Mouse (Mus musculus) midbrain, embryonic 13.5 days (tissue): ENCODE measurements around the gene Cbx2. TPM values are rescaled to one million over a fixed set of nuclear protein-coding genes. Genes with fewer than 3 reads are reported as not detected.

Source experiments
- ATAC-seq: fragments of 200-750 bp; cut with Nextera tagmentation; 2 replicates; pipeline ENCODE4 v1.8.0; 2017; ENCODE audit warnings: mild to moderate bottlenecking, moderate TSS enrichment, moderate library complexity
- H3K27ac ChIP-seq: fragments of 300-500 bp; sonication (generic); 2 replicates; pipeline ENCODE4 v1.5.1; 2015; ENCODE audit warnings: inconsistent platforms, mild to moderate bottlenecking, moderate library complexity
- H3K27me3 ChIP-seq: fragments of 300-500 bp; sonication (generic); 2 replicates; pipeline ENCODE4 v1.6.1; 2015; ENCODE audit warnings: mild to moderate bottlenecking, inconsistent platforms
- H3K36me3 ChIP-seq: fragments of 300-500 bp; sonication (generic); 2 replicates; pipeline ENCODE4 v1.6.1; 2015; ENCODE audit warnings: mild to moderate bottlenecking, inconsistent platforms
- H3K4me1 ChIP-seq: fragments of 300-500 bp; sonication (generic); replicated peaks from 2 replicates; pipeline ENCODE4 v1.6.1; 2015; ENCODE audit warnings: inconsistent platforms
- H3K4me2 ChIP-seq: fragments of 300-500 bp; sonication (generic); replicated peaks from 2 replicates; pipeline ENCODE4 v1.6.1; 2015; ENCODE audit warnings: moderate library complexity, mild to moderate bottlenecking, inconsistent platforms
- H3K4me3 ChIP-seq: fragments of 300-500 bp; sonication (generic); replicated peaks from 2 replicates; pipeline ENCODE4 v1.5.1; 2015; ENCODE audit warnings: mild to moderate bottlenecking, inconsistent platforms
- H3K9ac ChIP-seq: fragments of 300-500 bp; sonication (generic); replicated peaks from 2 replicates; pipeline ENCODE4 v1.6.1; 2015; ENCODE audit warnings: mild to moderate bottlenecking, inconsistent platforms
- H3K9me3 ChIP-seq: fragments of 300-500 bp; sonication (generic); 2 replicates; pipeline ENCODE4 v1.6.1; 2016; ENCODE audit warnings: mild to moderate bottlenecking, inconsistent platforms
- WGBS: fragments of 180-500 bp; shearing (Covaris S2); methylation state at CpG from one replicate; pipeline ENCODE4 v1.1.7; 2015; 5-methylcytosine and 5-hydroxymethylcytosine counted together
- polyA plus RNA-seq: library from polyadenylated mRNA; unstranded; fragments of >200 nt; fragmentation: Nextera tagmentation; extraction: Ambion mirVana; gene quantifications from 2 replicates; pipeline ENCODE4 v1.2.1, GENCODE M21; 2015

The Cbx2 gene
- polyA plus RNA-seq, 1 experiment from 2014 or later = 34.7 TPM

DNA sequence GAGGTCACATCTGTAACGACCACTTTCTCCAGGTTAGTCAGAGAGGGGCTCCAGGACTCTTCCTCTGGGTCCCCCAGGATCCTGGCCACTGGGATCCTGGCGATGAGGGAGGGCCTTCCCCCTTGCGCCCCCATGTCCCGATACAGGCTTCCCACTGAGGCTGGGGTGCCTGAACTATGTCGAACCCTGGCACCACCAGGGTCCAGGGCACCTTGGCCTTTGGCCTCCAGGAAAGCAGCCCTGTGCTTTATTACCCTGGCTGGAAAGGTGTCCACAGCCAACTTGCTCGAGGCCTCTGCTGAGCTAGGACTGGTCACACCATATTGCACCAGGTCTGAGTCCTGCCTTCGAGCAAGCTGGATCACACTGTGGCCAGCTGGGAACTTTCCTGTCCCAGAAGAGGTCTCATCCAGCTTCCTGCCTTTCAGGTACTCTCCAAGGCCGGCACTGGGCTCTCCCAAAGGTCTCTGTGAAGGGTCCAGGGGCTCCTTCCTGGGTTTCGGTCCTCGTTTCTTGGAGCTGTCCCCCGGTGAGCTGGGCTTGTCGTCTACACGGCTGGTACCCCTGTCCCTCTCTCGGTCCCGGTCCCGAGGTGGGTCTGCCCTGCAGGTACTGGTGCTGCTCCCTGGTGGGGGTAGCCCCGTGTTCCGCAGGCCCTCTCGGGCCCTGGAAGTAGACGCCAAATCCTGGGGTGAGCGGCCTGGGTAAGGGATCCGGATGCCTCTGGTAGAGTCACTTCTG is 16.2 kb downstream of the Cbx2 start:
- Histone ChIP-seq H3K9ac (no peak overlapping the region; the same call in 1 of the 2 replicates), H3K27ac (no peak overlapping the region), H3K9me3 (no peaks in the 10 kb centered on the region), H3K4me2 (peak overlapping the region; percentile 83), H3K36me3 (peaks cover 7% of the 10 kb centered on the region), H3K4me3 (peak overlapping the region; percentile 3), H3K4me1 (peaks cover 81% of the 10 kb centered on the region), H3K27me3 (peaks cover 76% of the 10 kb centered on the region)
- no peak for ATAC-seq
- 29% methylated on average over 22 of the region's 22 CpGs for WGBS

DNA sequence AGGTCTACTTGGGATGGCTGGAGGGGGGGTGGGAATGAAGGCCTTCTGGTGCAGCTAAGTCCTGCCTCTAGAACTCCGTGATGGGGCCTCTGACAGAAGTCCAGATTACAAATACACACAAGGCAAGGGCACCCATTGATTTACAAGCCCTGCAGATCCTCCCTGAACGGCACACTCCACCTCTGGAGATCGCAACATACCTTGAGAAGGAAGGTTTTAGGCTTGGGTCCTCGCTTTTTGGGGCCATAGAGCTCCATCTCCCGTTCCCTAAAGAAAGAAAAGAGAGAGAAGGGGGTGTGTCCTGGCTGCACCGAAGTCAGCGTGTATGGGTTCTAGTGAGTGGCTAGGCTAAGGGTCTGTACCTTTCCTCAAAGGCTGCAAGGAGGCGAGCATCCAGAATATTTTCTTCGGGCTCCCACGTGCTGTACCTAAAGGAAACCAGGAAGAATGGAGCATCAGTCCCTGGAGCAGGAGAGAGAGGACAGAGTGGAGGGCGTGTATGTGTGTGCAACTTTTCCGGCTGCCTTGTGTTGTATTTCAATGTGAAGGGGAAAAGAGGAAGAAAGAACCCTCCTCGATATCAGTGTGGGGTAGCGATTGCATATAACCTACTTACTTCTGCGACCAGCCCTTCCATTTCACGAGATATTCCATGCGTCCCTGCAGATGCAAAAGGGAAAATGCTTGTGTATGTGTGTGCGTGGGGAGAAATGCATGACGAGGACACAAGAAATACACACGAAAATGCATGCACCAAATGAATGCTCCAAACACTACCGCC is 17.2 kb downstream of the Cbx2 start:
- H3K4me2 ChIP-seq = peak overlapping the region; percentile 83
- H3K9ac ChIP-seq = peak overlapping the region; percentile 93
- no peaks in the 10 kb centered on the region for H3K9me3 ChIP-seq
- no peak for ATAC-seq
- peak overlapping the region; percentile 80 for H3K4me3 ChIP-seq
- WGBS = 4% methylated on average over 21 of the region's 21 CpGs
- peaks cover 81% of the 10 kb centered on the region for H3K4me1 ChIP-seq
- peaks cover 76% of the 10 kb centered on the region for H3K27me3 ChIP-seq
- H3K36me3 ChIP-seq = peaks cover 7% of the 10 kb centered on the region
- H3K27ac ChIP-seq = peak overlapping the region; percentile 92

DNA sequence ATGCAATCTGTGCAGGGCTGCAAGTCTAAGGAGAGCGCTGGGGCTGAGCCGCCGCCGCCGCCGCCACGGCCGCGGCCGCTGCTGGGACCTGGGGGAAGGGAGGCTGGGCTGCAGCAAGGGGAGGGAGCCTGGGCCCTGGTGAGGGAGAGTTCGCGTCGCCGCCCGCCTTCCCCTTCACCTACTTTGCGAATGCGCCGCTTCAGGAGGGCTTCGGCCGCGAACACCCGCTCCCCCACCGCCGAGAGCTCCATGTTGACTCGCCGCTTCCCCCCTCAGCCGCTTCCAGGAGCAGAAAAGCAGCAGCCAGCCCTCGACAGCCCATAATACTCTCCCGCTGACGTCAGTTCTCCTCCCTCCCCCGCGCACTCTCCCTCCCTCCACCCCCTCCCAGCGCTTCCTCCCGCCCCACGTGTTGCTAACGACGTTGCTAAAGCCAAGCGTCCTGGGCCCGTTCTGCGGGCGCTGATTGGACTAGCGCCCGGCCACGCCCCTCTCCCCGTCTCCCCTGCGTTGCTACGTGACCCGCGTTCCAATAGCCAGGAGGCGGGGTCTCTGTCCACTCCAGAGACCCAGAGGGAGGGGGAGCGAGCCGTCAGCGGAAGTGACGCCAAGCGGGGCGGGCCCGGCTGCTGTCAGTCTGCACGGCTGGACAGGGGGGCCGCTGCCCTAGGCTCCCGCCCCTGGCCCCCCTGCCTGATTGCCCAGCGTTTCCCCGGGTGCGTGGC is 18.0 kb downstream of the Cbx2 start, which contains the start of gene Cbx8:
TSS of gene Cbx8 (minus strand) at position 370 of the 725 bp plus-strand sequence.
- Histone ChIP-seq H3K4me3 (peak within 1 kb of the TSS; percentile 80), H3K9me3 (no peaks in the 10 kb centered on the region), H3K27ac (peak within 1 kb of the TSS; percentile 92), H3K4me2 (peak within 1 kb of the TSS; percentile 88), H3K27me3 (peaks cover 76% of the 10 kb centered on the region), H3K4me1 (peaks cover 75% of the 10 kb centered on the region), H3K36me3 (peaks cover 7% of the 10 kb centered on the region), H3K9ac (peak within 1 kb of the TSS; percentile 93)
- ATAC-seq = peak; percentile 88
- WGBS = under 1% methylated on average over 63 of the region's 63 CpGs

DNA sequence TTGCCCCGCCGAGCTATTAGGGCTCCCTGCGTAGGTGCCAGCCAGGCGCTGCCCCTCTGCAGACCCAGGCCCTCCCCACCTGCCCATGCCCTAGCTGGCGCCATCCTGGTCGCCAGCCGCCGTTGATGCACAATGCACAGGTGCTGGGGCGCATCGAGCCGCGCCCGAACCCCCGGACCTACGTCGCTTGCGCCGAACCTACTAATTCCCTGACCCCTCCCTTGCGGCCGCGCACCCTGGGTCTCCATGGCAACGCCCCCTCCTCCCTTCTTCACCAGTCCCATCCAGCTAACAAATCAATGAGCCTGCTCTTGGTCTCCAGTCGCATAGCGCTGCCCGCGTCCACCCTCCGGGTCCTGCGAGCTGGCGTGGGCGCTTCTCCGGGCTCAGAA is 18.6 kb downstream of the Cbx2 start:
- H3K4me1 ChIP-seq = peaks cover 73% of the 10 kb centered on the region
- peak overlapping the region; percentile 89 for H3K27ac ChIP-seq
- H3K4me2 ChIP-seq = peak overlapping the region; percentile 88
- H3K4me3 ChIP-seq = peak overlapping the region; percentile 80
- H3K9ac ChIP-seq = peak overlapping the region; percentile 88
- ATAC-seq = peak; percentile 85
- H3K27me3 ChIP-seq = peaks cover 76% of the 10 kb centered on the region
- under 1% methylated on average over 31 of the region's 31 CpGs for WGBS
- peaks cover 7% of the 10 kb centered on the region for H3K36me3 ChIP-seq
- no peaks in the 10 kb centered on the region for H3K9me3 ChIP-seq

GRCm38 (mm10) chr11:119041750-119042465 is 19.1 kb downstream of the Cbx2 start:
- peak; percentile 32 for ATAC-seq
- WGBS = 2% methylated on average over 31 of the region's 31 CpGs
- H3K27ac ChIP-seq = peak overlapping the region; percentile 89
- no peaks in the 10 kb centered on the region for H3K9me3 ChIP-seq
- peak overlapping the region; percentile 88 for H3K4me2 ChIP-seq
- peaks cover 7% of the 10 kb centered on the region for H3K36me3 ChIP-seq
- peak overlapping the region; percentile 80 for H3K4me3 ChIP-seq
- peaks cover 77% of the 10 kb centered on the region for H3K27me3 ChIP-seq
- H3K9ac ChIP-seq = peak overlapping the region; percentile 88
- peaks cover 73% of the 10 kb centered on the region for H3K4me1 ChIP-seq

- H3K4me2 ChIP-seq = no peak overlapping the region
- H3K27me3 ChIP-seq = peaks cover 78% of the 10 kb centered on the region
- peak overlapping the region; percentile 4; the same call in 1 of the 2 replicates for H3K4me3 ChIP-seq
- under 1% methylated on average over 52 of the region's 52 CpGs for WGBS
- ATAC-seq = no peak
- H3K9ac ChIP-seq = no peak overlapping the region
- H3K27ac ChIP-seq = no peak overlapping the region
- H3K36me3 ChIP-seq = peaks cover 7% of the 10 kb centered on the region
- H3K9me3 ChIP-seq = no peaks in the 10 kb centered on the region
- H3K4me1 ChIP-seq = peaks cover 73% of the 10 kb centered on the region
These were observed 19.9 kb downstream of the Cbx2 start for GRCm38 (mm10) chr11:119042466-119043272.

DNA sequence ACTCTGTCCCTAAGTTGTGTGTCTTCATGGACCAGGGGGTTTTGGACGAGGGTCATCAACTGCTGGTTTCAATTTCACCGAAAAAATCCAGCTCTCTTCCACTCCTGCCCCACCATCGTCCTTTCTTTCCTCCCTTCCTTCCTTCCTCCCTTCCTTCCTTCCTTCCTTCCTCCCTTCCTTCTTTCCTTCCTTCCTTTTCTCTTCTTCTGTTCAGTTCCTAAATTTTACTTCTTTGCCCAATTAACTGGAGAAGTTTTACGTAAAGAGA is 20.4 kb downstream of the Cbx2 start:
- Histone ChIP-seq H3K9ac (no peak overlapping the region), H3K9me3 (no peaks in the 10 kb centered on the region), H3K4me2 (no peak overlapping the region), H3K4me1 (peaks cover 73% of the 10 kb centered on the region), H3K27me3 (peaks cover 78% of the 10 kb centered on the region), H3K36me3 (peaks cover 7% of the 10 kb centered on the region), H3K27ac (no peak overlapping the region), H3K4me3 (no peak overlapping the region)
- no peak for ATAC-seq
- 2% methylated on average over 4 of the region's 4 CpGs for WGBS

DNA sequence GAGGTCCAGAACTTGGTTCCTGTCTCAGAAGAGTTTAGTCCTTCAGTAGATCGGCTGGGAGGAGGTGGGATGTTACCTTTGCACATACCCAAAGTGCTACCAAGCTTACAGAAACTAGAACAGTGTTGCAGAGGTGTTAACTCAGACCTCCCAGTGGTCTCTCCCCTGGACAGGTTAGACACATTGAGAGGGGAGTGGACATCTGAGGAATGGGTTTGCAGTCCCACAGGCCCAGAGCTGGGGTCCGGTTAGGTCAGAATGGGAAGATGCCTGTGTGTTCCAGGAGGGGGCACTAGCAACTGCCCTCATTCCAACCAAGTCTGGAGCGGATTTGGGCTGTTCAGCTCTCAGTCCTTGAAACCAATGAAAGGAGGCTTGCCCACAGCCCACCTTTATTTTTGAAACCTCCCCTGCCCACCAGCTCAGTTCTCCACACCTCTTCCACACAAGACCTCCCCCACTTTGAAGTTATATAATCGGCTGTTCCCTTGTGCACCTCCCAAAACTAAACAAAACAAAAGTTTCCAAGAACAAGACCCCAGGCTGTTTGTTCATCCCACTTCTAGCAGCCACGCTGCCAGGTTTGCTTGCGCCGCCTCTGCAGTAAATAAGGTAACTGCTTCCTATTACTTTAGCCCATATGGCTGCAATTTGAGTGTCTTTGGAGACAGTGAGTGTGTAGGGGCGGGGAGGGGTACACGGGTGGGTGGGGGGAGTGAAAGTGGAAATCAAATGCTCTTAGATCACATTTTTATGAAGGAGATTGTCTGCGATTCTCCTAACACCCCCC is 21.2 kb downstream of the Cbx2 start:
- Histone ChIP-seq H3K4me1 (peaks cover 68% of the 10 kb centered on the region), H3K36me3 (peaks cover under 1% of the 10 kb centered on the region), H3K27ac (no peak overlapping the region), H3K9ac (no peak overlapping the region), H3K27me3 (peaks cover 78% of the 10 kb centered on the region), H3K4me2 (no peak overlapping the region), H3K9me3 (no peaks in the 10 kb centered on the region), H3K4me3 (no peak overlapping the region)
- WGBS = 1% methylated on average over 10 of the region's 10 CpGs
- no peak for ATAC-seq

DNA sequence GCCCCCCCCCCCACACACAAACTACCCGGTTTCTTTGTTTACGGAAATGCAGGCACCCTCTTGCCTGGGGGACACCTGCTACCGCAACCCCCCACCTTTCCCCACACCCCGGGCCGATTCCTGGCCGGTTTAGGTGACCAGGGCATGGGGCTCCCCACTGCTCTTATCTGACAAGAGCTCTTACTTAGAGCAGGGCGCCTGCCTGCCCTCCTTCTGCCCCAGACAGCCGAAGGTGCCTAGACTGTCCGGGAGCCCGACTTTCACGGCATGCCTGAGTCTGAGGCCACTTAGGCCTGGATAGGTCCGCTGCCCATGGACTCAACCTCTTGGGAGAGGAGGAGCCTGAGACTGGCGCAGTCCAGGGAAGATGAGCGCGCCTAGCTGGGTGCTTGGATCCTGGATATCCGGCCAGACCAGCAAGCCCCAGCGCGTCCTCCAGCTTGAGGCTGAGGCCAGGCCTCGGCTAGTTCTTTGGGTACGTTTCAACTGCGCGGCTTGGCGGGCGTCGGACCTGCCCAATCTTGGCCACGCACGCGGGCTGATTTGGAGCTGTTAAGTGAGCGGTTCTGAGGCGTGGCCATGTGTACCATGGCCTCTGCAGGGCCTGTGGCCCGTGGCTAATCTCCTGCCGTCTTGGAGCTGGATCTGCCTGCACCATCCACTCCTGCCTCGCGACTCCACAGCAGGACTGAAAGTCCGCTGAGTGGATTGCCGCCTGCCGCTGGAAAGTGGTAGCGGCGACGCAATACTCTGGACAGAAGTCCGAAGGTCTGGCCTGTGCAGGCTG is 22.0 kb downstream of the Cbx2 start:
- peak overlapping the region; percentile 23; the same call in 1 of the 2 replicates for H3K4me2 ChIP-seq
- peaks cover 81% of the 10 kb centered on the region for H3K27me3 ChIP-seq
- H3K9ac ChIP-seq = 0 out of 2 replicates have a peak overlapping the region, but pooled peaks have one; percentile 32
- 0% methylated on average over 38 of the region's 41 CpGs for WGBS
- no peak for ATAC-seq
- no peak overlapping the region; the same call in 1 of the 2 replicates for H3K4me3 ChIP-seq
- peaks cover 61% of the 10 kb centered on the region for H3K4me1 ChIP-seq
- no peak overlapping the region for H3K27ac ChIP-seq
- no peaks in the 10 kb centered on the region for H3K36me3 ChIP-seq
- no peaks in the 10 kb centered on the region for H3K9me3 ChIP-seq
